Mouse (Mus musculus) E14TG2a.4 (cell line): ENCODE results near the gene Src.

ENCODE experiments used
- H3K27me3 ChIP-seq: 2 replicates; pipeline ENCODE4 v1.6.1; 2014; ENCODE audit warnings: low read length, control low read depth; ENCODE audit not compliant: insufficient read depth
- H3K36me3 ChIP-seq: 2 replicates; pipeline ENCODE4 v1.6.1; 2014; ENCODE audit warnings: low read length, control low read depth; ENCODE audit not compliant: insufficient read depth
- H3K4me1 ChIP-seq: replicated peaks from 2 replicates; pipeline ENCODE4 v1.6.1; 2014; ENCODE audit warnings: low read depth, low read length, control low read depth
- H3K4me3 ChIP-seq: replicated peaks from 2 replicates; pipeline ENCODE4 v1.5.1; 2014; ENCODE audit warnings: mild to moderate bottlenecking, low read length
- H3K9me3 ChIP-seq: 2 replicates; pipeline ENCODE4 v1.6.1; 2014; ENCODE audit warnings: low read length, control low read depth
- CTCF ChIP-seq: conservative IDR thresholded peaks from 2 replicates; pipeline ENCODE4 v1.5.1; 2014; ENCODE audit warnings: low read length
- NANOG ChIP-seq: IDR thresholded peaks from 2 replicates; pipeline ENCODE4 v1.6.1; 2014; ENCODE audit warnings: borderline replicate concordance, low read length, mixed read lengths
- POU5F1 ChIP-seq: IDR thresholded peaks from 2 replicates; pipeline ENCODE4 v1.6.1; 2014; ENCODE audit warnings: low read length, borderline replicate concordance

Gene Src

DNA sequence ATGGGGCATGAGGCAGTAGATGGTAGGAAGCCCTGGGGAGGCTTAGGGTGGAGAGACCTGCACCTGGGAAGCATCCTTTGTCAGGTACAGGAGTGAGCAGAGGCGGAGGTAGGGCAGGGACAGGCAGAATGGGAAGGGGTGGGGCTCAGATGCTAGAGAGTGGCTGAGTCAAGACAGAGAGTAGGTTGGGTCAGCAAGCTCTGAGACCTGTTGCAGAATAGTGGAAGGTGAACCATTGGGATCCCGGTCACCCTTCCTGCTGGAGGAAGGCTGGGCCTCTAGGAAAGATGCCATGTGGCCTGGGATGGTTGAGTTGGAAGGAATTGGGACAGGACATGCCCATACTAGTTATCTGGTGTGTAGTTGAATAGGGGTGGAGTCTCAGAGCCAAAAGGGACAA, 25.9 kb upstream of the Src start:
- TF ChIP-seq CTCF: no peak
- TF ChIP-seq POU5F1: no peak
- no peak for TF ChIP-seq NANOG
- Histone ChIP-seq H3K27me3 (no peaks in the 10 kb centered on the region), H3K4me1 (peaks cover 96% of the 10 kb centered on the region), H3K4me3 (peak overlapping the region; percentile 53), H3K9me3 (no peaks in the 10 kb centered on the region), H3K36me3 (peaks cover 65% of the 10 kb centered on the region)

DNA sequence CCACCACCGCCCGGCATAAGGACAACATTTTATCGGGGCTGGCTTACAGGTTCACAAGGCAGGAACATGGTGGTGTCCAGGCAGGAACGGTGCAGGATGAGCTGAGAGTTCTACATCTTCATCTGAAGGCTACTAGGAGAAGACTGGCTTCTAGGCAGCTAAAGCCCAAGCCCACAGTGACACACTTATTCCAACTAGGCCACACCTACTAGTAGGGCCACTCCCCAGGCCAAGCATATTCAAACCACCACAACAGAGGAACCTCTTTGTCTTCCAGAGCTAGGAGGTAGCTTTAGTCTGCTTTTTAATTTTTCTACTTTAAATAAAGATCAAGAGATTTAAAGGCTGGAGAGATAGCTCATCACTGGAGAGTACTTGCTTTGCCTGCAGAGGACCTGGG, 24.7 kb upstream of the Src start:
- Histone ChIP-seq H3K4me3 (peak overlapping the region; percentile 53), H3K36me3 (peaks cover 56% of the 10 kb centered on the region), H3K9me3 (no peaks in the 10 kb centered on the region), H3K27me3 (no peaks in the 10 kb centered on the region), H3K4me1 (peaks cover 96% of the 10 kb centered on the region)
- TF ChIP-seq POU5F1 (no peak), NANOG (no peak), CTCF (no peak)

- Histone ChIP-seq H3K4me3 (no peak overlapping the region), H3K36me3 (peaks cover 52% of the 10 kb centered on the region), H3K9me3 (no peaks in the 10 kb centered on the region), H3K27me3 (no peaks in the 10 kb centered on the region), H3K4me1 (peaks cover 94% of the 10 kb centered on the region)
- no peak for TF ChIP-seq POU5F1
- no peak for TF ChIP-seq NANOG
- no peak for TF ChIP-seq CTCF
These were observed 23.4 kb upstream of the Src start for GRCm38 (mm10) chr2:157394868-157395267.

DNA sequence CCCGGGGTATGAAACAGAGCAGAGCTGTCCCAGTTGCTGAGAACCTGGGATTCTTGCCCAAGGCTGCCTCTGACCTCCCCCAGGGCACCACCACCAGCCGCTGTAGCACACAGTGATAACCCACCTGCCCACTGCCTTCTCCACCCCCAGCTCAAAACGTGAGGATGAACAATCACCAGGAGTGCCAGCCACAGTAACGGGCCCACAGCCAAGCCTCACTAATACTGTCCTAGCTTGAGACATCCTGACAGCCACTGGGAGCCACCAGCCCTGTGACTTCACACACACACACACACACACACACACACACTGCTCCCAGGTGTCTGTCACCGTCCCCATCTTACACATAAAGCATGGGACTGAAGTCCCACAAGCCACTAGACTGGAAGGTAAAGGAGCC, 22.9 kb upstream of the Src start:
- Histone ChIP-seq H3K36me3 (peaks cover 47% of the 10 kb centered on the region), H3K27me3 (no peaks in the 10 kb centered on the region), H3K4me3 (no peak overlapping the region), H3K9me3 (no peaks in the 10 kb centered on the region), H3K4me1 (peaks cover 92% of the 10 kb centered on the region)
- no peak for TF ChIP-seq CTCF
- no peak for TF ChIP-seq POU5F1
- no peak for TF ChIP-seq NANOG

DNA sequence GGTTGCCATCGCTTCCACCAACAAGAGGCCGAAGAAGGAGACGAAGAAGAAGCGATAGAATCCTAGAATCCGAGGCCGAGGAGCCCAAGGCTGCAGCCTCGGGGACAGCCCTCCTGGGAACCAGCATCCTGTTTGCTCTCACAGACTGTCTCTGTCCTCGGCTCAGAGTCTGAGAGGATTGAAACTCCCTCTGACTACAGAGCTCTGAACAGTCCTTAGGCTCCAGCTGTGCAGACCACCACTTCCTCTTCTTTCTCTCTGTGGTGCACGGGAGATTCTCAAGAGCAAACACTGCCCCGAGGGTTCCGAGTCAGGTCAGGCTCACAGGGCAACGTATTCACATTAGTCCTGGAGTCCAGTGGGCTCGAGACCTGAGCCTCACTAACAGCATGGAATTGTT, 22.3 kb upstream of the Src start:
- Histone ChIP-seq H3K4me1 (peaks cover 86% of the 10 kb centered on the region), H3K9me3 (no peaks in the 10 kb centered on the region), H3K27me3 (no peaks in the 10 kb centered on the region), H3K4me3 (no peak overlapping the region), H3K36me3 (peaks cover 41% of the 10 kb centered on the region)
- TF ChIP-seq NANOG (no peak), POU5F1 (no peak)

GRCm38 (mm10) chr2:157397376-157397775, 20.9 kb upstream of the Src start:
- Histone ChIP-seq H3K36me3 (peaks cover 34% of the 10 kb centered on the region), H3K4me3 (no peak overlapping the region), H3K9me3 (no peaks in the 10 kb centered on the region), H3K4me1 (peaks cover 71% of the 10 kb centered on the region), H3K27me3 (no peaks in the 10 kb centered on the region)
- TF ChIP-seq CTCF: no peak
- no peak for TF ChIP-seq NANOG
- TF ChIP-seq POU5F1: no peak

DNA sequence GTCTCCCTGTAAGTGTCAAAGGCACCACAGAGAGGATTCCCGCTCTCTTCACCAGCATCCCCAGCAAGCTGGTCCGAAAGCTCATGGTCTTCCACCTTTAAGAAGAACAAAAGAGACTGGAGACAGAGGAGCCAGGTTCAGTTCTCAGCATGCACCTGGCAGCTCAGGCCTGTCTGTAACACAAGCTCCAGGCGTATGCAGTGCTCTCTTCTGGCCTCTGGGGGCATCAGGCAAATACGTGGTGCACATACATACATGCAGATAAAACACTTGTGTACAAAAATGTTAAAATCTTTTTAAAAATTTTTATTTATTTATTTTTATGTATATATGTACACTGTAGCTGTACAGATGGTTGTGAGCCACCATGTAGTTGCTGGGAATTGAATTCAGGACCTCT, 19.7 kb upstream of the Src start:
- H3K27me3 ChIP-seq: no peaks in the 10 kb centered on the region
- TF ChIP-seq POU5F1: no peak
- peak; percentile 89 for TF ChIP-seq CTCF
- TF ChIP-seq NANOG: no peak
- no peak overlapping the region for H3K4me3 ChIP-seq
- peaks cover 60% of the 10 kb centered on the region for H3K4me1 ChIP-seq
- peaks cover 34% of the 10 kb centered on the region for H3K36me3 ChIP-seq
- no peaks in the 10 kb centered on the region for H3K9me3 ChIP-seq

DNA sequence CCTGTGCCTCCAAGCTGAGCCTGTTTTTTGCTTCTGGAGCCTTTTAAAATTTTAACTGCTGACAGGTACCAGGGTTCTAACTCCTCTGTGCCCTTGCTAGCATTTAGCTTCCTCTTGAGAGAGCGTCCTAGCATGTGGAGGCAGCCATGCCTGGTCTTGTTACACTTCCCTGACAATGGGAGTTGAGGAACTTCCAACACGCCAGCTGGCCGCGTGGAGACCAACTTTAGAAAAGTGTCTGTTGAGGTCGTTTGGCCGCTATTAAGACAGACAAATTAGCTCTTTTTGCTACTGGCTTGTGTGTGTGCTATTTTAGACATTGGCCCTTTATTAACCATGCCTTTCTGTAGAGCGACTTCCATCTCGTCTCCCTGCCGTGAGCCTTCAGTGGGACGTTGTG, 18.4 kb upstream of the Src start:
- H3K27me3 ChIP-seq: no peaks in the 10 kb centered on the region
- peaks cover 27% of the 10 kb centered on the region for H3K36me3 ChIP-seq
- H3K4me3 ChIP-seq: no peak overlapping the region
- peaks cover 47% of the 10 kb centered on the region for H3K4me1 ChIP-seq
- H3K9me3 ChIP-seq: no peaks in the 10 kb centered on the region
- no peak for TF ChIP-seq NANOG
- TF ChIP-seq CTCF: no peak
- no peak for TF ChIP-seq POU5F1

DNA sequence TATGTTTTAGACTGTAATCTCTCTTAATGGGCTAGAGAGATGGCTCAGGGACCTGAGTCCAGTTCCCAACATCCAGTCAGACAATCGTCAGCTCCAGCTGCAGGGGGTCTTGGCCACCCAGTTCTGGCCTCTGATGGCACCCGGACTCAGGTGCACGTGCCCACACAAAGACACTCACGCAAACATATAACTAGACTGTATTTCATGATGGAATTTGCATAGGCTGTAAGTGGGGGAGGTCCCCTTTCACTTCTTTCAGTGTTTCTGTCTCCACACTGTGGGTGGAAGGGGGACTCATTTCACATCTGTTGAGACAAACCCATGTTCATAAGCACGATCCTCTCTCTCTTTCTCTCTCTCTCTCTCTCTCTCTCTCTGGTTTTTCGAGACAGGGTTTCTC, 17.8 kb upstream of the Src start:
- Histone ChIP-seq H3K4me3 (no peak overlapping the region), H3K4me1 (peaks cover 40% of the 10 kb centered on the region), H3K36me3 (peaks cover 20% of the 10 kb centered on the region), H3K9me3 (no peaks in the 10 kb centered on the region), H3K27me3 (no peaks in the 10 kb centered on the region)
- no peak for TF ChIP-seq NANOG
- TF ChIP-seq POU5F1: no peak
- no peak for TF ChIP-seq CTCF
